Mouse (Mus musculus): ENCODE data around the gene Pelo. TPM values are rescaled to one million over a fixed set of nuclear protein-coding genes. Genes with fewer than 3 reads are reported as not detected.

The Pelo gene
- total RNA-seq (2021): 10 to 100 TPM; 20.4 to 22.0 TPM

DNA sequence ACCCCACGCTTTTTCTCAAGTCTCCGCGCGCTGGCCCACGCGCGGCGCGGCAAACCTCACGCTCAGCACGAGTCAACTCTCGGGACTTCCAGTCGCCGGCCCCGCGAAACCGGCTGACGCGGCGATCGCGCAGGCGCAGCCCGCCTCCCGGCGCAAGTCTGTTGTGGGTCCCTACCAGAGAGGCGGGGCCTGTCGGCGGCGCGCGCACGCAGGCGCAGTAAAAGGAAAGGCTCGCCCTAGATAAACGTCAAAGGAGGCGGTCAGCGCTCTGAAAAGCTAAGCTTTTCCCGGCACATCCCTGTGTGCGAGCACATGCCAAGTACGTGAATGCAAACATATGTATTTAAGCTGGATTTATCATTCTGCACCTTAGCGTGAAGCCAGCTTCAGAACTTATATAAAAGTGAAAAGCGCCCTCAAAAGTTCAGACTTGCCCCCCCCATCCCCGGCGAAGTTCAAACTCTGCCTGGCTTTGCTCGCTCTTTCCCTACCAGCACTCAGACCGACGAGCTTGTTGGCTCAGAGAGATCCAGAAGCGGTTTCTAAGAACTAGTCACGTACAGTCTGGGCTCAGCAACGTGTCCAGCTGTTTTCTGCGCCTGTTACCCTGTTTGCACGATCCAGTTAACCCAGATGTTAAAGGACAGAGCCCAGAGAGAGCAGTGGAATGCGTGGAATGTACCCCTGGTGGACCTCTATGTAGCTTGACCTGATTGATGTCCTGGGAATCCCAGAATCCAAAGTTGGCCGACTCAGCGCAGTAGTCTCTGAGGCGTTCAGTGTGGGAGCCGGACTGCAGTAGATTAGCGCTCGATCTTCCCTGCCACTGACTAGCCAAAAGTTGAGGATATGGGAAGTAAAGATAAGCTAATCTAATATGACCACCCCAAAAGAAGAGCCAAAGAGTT is at the start of gene Pelo:
TSS of gene Pelo (minus strand) at position 118 of the 908 bp plus-strand sequence.
- intact Hi-C loops (cut with DNase I): no loop called here
- DNase-seq: peak; percentile 95

DNA sequence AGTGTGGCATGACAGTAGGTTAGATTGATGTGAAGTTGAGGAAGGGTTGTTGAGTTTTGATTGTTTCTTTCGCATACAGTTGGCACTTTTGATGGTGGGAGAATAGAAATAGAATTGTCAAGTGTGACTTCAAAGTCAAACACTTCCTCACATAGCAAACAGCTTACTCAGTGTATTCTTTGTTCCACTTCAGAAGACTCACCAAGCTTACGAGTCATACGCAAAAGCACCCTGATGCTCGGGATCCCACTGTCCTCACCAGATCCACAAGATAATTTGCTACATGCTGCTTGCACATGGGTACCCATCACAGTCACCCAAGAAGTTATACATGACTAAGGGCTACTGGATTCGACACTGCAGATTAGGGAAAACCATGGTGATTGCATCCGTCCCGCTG is 48.5 kb upstream of the Pelo start:
- DNase-seq: no peak
- intact Hi-C loops (cut with DNase I): no loop called here

DNA sequence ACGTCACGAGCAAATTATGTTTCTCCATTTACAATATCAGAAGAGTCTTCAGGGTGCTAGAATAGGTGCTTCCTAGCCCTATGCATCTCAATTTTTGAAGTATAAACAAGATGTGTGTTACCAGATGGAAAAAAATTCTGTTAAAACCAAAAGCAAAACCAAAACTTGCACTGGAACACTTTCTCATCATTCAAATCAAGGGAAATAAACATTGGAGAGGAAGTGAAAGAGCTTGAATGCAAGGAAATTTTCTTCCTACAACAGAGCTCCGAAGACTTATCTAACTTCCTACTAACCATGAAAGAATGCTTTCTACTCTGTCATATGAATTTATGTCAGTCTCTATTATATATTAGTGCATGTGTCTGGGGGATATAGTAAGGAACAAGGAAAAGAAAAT is 46.8 kb upstream of the Pelo start:
- DNase-seq: no peak
- intact Hi-C loops (cut with DNase I): no loop called here

DNA sequence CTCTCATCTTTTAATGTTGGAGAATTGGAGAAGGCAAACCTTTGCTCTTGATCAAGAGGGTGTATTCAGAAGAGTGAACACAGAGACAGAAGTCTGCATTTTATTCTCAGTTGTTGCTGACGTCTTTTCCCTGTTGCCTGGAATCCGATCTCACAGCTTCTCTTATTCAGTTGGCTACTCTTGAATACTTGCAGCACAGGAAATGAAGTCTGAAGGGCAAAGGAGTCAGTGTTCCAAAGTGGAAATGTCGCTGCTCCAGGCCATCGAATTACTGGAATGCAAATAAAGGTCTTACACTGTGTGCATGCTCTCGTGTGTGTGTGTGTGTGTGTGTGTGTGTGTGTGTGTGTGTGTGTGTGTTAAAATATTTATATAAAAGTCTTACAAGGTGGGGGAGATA is 42.4 kb upstream of the Pelo start:
- intact Hi-C loops (cut with DNase I): no loop called here
- no peak for DNase-seq

DNA sequence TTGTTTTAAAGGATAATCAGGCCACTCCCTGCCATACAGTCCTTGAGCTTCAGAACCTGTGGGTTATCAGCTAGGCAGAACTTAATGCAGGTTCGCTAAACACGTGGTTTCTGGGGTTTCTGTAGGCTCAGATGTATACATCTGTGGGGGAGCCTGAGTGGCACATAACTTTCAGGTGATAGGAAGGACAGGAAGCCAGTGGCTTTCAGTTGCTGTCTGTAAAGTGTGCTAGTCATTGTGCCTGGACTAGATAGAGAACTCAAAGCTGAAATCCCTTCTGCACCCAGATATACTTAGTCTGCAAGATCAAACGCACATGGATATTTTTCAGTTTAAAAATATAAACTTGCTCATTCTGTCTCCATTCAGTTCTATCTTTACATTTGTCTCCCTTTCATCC is 41.4 kb upstream of the Pelo start:
- intact Hi-C loops (cut with DNase I): no loop called here
- DNase-seq: no peak

DNA sequence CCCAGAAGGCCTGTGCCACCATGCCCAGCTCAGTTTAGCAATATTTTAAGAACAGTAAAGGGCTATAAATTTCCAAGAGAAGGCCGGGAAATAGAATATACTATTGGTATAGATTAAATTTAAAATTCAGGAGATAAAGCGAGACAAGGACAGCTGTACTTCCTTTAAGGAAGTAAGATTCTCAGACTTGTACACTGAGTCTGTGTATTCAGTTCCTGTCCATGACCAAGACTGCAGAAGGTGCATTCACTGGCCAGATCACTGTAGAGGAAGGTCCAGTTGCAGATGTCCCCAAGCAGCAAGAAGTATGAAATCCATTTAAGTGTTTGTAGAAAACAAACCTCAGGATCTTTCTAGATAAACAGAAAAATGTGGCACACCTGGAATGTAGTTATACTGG is 40.0 kb upstream of the Pelo start:
- DNase-seq: no peak
- intact Hi-C loops (cut with DNase I): no loop called here

DNA sequence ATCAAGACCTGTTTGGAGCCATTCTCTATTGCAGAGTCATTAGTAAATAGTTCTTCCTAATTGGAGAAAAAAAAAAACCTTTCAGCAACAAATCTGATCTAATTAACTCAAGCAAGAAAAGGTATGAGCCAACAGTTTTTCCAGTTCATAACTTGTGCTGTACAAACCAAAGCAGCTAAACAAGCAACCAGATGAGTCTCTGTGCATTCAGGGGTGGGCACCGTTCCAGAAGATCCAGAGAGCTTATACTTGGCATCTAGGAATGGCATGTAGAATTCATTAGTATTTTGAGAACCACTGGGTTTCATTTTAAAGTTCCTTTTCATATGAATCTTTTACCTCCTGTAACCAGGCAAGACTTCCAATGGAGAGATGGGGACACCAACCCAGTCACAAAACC is 37.8 kb upstream of the Pelo start:
- intact Hi-C loops (cut with DNase I): no loop called here
- no peak for DNase-seq

DNA sequence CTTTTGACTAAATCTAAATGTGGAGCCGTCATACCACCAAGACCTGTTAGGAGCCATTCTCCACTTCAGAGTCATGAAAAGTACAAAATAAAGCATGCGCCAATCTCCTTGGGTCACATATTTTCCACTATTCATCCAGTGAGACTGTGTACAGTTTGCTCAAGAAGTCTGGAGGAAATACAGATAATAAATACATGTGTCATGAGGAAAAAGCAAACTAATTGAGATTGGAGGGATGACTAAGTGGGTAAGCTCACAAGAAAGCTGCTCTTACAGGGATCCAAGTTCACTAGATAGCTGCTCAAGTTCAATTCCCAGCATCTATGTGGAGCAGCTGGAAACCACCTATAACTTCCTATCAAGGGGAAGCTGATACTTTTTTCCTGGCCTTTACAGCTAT is 36.5 kb upstream of the Pelo start:
- intact Hi-C loops (cut with DNase I): no loop called here
- no peak for DNase-seq

DNA sequence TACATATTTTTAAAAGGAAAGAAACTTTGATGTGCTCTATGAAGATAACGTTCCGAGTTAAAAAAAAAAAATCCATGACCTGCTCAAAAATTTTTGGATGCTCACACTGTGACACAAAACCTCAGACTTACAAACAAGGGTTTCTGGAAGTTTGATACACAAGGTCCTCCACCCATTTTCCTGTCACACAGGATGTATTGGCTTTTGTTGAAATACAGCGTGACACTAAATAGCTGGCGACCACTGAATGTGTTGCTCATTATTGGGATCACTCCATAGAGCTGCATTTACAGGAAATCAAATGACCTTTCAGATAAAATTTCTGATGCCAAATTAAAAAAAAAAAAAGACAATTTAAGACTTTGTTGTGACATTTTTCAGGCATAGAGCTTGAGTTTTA is 35.1 kb upstream of the Pelo start:
- DNase-seq: no peak
- intact Hi-C loops (cut with DNase I): no loop called here

DNA sequence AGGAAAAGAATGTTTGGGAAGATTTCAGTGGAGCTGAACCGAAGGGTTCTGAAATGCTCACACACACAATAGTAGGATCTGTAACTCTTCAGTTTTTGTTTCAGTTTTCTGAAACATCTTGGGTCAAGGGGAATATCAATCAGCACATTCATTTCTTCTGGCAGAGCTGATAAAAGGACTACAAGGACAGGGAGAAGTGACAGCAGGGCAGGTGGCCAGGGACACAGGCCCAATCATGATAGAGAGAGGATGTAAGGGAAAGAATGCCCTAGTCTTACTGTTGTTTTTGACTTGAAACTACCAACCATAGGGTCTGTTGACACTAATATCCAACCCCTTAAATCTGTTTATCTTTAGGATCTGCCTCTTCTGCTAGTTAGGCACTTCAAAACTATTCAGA is 34.5 kb upstream of the Pelo start:
- intact Hi-C loops (cut with DNase I): no loop called here
- DNase-seq: no peak

DNA sequence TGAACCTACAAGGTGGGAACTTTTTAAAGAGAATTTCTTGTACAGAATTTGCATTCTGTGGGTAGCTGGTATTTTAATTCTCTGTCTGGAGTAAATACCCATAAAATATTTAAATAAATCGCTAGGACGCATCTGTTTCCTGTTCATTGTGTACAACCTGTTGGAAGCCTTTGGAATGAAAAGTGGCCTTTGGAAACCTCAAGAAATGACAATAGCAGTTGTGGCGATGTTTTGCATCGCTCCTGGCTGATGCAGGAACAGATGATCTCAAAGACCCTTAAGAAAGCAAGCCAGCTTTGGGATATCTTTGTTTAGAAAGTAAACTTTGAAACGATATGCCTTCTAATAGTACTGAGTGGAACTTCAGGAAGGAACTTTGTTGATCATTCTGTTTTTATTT is 28.8 kb upstream of the Pelo start:
- DNase-seq: no peak
- intact Hi-C loops (cut with DNase I): no loop called here

DNA sequence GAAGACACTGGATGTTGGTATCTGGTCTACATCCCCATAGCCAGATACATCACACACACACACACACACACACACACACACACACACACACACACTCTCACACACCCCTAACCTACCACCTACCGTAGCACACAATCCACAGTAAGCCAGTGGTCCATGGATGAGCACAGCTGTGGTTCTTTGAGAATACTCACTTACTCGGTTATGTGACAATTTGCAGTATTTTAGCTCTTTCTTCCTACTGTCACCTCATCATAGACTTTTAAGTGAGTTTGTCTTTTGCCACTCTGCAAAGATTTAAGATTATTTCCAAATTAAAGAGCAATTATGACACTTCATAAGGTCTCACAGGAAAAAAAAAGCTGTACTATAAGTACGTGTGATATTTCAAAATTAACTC is 28.2 kb upstream of the Pelo start:
- DNase-seq: no peak
- intact Hi-C loops (cut with DNase I): no loop called here

DNA sequence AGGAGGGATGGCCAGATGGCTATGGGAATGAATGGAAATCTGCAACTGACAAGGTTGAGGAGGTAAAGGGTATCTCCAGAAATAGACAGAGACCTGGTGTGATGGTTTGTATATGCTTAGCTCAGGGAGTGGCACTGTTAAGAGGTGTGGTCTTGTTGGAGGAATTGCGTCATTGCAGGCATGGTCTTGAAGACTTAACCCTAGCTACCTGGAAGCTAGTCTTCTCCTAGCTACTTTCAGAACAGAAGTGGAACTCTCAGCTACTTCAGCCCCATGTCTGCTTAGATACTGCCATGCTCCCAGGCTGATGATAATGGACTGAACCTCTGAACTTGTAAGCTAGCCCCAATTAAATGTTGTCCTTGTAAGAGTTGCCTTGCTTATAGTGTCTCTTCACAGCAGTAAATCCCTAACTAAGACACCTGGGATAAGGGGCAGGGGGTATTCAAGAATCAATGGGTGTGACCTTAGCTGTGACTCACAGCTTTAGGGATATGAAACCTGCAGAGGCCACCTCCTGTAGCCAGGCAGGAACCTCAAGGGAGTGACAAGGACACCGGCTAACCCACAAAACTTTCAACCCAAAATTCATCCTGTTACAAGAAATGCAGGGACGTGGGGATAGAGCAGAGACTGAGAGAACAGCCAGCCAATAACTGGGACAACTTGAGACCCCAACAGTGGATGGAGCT is 27.1 kb upstream of the Pelo start:
- DNase-seq: no peak
- intact Hi-C loops (cut with DNase I): no loop called here

DNA sequence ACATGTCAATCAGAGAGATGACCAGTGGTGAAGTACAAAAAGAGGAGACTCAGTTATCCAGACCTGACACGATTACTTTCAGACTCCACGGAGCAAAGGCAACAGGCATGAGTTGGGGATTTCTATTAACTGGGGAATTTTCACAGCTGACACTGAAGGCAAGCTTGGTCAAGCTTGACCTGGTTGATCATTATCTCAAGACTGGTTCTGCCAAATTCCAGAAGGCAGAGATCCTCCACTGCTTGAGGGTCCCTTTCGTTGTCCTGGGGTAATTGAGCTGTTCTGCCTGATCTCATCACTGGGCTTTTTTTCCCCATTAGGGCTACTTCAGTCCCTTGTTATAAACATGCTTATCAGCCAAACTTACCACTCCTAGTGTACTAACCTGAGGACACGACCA is 19.6 kb upstream of the Pelo start:
- DNase-seq: no peak

DNA sequence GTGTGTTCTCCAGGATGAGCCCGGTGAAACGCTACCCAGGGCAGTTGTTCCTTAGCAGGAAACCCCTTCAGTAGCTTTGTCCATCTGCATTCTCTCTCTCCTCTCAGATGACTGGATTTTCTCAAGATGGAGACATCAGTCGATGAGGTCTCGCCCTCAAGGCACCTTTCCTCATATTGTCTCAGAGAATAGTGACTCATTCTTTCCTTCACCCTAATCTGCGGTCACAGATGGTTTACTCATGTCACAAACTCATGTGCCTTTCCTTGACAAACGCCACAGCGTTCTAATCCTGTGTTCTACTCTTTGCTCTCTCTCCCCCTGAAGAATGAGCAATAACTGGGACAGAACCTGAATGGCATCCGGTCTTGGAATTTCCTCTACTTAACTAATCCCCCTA is 17.4 kb upstream of the Pelo start:
- intact Hi-C loops (cut with DNase I): no loop called here

More for the DNA sequence above, 19.6 kb upstream of the Pelo start:
- intact Hi-C loops (cut with DNase I): no loop called here

DNA sequence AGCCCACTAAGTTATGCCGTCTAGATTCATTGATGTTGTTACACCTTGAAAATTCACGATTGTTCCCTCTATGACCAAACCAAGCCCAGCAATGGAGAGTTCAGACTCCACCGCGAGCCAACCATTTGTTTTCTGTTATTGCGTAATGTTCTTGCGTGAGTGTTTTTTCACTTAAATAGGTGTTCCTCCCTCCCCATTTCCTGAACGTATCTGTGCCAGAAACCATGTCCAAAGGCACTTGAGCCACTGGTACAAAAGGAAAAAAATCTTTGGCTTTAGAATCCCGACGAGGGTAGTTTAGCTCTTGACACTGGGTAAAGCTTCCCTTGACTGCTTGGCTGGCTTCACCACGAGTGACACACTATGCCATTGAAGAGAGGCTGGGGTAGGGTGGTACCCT is 16.2 kb upstream of the Pelo start:
- intact Hi-C loops (cut with DNase I): no loop called here
- DNase-seq: no peak

More for the DNA sequence above, 17.4 kb upstream of the Pelo start:
- DNase-seq: no peak

DNA sequence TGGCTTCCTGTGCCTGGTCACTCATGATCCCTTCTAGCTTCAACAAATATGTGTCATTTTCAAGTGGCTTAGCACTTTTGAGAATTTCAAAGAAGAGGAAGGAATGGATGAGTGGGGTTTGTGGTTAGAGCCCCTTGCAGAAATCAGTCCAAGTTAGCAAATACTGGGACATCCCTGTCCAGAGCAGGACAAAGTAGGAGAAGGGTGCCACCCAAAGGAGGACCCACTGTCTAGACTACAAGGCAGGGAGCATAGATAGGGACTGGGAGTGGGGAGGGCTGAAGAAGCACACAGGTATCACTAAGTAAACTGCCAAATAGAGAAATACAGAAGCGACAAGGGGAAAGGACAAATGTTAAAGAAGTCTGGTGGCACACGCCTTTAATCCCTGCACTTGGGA is 12.8 kb upstream of the Pelo start:
- DNase-seq: no peak
- intact Hi-C loops (cut with DNase I): no loop called here

DNA sequence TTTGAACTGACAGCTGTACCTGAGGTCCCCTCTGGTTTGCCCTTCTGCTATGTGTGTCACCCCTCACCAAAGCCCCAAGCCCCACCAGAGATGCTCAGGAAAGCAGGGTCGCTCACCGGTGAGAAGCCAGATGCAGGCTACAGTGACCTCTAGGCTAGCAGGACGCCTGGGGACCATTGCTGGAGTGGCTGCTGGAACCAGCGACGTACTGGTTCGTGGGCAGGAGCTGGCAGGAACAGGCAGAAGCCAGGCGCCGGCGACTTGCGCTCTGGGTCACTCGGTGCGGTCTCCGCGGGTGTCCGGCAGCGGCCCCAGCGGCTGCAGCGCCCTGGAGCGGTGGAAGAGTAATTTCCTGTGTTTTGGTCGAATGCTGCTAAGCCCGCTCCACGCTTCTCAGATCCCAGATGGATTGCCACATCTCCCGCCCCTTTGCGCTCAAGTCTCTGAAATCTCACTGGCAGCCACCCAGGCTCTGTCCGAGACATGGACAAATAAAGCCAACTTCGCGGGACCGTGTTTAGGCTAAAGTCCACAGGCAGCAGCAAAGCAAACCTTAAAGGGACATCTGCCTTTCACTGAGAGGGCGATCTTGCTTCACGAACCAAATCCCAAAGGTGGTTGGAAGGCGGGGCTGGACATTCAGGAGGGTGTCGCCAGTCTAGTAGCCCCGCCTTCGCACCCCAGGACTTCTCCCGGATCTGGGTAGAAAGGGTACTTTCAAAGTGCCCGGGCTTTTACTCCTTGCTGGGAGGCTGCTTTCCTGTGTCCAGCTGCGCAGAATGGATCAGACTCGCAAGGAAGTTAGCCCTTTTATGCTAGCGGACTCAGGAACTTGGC is 11.6 kb upstream of the Pelo start, which contains the start of the genes Gm49395 and Itga1:
TSS of gene Gm49395 (minus strand) at position 567 of the 837 bp plus-strand sequence.
TSS of gene Itga1 (minus strand) at position 610 of the 837 bp plus-strand sequence.
- intact Hi-C loops (cut with DNase I): no loop called here
- DNase-seq: peak; percentile 47

DNA sequence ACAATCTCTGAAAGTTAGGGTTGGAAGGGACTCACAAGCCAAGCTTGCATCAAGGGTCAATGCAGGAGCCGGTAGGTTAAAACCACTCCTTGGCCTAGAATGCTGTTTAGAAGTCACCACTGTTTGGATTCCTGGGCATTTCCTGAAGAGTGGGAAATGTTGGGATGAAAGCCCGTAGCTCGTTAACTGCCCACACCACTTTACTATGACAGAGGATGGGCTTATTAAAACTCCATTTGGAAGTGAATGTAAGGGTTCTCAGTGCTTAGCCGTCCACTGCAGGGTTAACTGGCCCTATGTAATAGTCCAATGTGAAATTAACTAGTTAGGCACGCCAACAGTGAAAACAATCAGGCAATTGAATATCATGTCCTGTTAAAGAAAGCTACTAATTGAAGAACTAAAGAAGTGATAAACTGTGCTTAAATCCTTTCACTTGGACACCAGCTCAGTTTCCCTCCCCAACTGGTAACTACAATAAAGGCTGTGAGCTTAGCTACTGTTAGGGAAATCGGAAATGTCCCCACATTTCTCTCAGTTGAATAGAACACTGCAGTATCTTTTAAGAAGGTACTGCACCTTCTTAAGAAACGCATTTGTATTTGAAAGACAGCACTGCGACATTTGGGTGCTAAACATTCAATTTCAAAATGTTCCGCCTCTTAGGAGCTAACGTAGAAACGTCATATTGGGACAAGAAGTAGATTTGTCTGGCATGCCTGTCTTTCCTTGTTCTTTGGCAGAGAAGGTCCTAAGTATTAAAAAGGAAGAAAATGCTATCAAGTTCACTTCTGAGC is 10.6 kb upstream of the Pelo start:
- no peak for DNase-seq
- intact Hi-C loops (cut with DNase I): no loop called here

DNA sequence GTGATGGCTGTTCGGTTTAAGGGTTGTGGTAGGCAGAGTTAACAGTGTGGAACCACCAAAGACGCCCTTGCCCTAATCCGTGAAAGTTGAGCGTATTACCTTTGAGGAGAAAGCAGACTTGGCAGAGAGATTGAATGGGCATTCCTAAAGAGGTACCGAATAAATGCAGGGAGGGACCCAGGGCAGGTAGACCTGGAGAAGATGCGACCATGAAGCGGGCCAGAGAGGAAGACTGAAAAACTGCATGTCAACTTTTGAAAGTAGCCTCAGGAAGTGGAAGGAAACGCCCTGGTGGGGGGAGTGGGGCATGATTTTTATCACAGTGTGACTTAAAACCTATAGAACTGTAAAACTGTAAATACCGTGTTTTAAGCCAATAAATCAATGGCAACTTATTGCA is 9.4 kb upstream of the Pelo start:
- intact Hi-C loops (cut with DNase I): no loop called here
- no peak for DNase-seq
